Mouse (Mus musculus) right cerebral cortex, adult 2 months (tissue): ENCODE measurements at regions not wholly inside any gene's neighbourhood (a gene's known extent, or its start where the extent isn't known, plus 50 kb on each side); places are given as distances from the start of the nearest gene placed in this dataset.

Source experiments
- DNase-seq, 2 experiments: peaks; one replicate each; pipeline ENCODE4 v3.0.0; 2021 to 2022; ENCODE audit warnings: low spot score in 2 of 2

DNA sequence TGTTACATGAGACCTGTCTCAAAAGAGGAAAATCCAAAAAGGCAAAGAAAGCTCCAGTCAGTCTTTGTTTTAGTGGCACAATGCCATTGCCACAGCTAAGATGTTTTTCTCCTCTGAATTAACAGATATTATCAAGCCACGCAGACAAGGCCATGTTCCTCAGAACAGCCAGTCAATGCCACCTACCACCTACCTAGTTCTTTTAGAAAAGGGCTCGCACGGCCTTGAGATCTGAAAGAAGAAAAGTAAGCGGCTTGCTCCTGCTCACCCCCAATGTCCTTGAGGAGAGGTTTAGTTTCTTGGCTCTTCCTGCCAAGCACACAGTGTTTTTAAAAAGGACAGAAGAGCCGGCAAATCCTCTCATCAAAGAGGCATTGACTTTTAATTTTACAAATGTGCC is 88.7 kb upstream of the Noct start:
- DNase-seq: no peak

DNA sequence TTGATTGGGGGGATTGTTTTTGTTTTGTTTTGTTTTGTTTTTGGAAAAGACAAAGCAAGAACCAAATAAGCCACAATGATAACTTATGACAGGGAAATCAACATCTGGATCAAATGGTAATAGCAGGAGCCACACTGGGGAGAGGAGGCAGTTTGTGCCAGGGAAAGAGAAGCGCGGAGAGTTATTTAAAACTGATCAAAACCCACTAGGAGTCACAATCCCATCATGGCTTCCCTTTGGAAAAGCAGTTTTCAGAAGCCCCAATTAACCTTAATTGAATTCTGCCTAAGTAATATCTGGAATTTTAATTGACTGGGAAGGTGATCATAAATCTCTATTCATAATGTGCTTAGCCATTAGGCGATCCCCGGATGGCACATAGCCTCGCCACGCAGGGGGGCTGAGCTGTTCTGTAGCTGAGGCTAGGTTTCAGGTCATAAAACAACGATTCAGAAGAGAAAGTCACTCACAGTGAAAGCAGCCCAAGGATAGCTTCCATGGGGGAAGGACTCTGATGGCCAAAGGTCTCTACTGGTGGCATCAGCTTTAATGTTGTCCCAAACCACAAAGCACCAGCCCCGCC is 86.4 kb upstream of the Noct start:
- DNase-seq: no peak

DNA sequence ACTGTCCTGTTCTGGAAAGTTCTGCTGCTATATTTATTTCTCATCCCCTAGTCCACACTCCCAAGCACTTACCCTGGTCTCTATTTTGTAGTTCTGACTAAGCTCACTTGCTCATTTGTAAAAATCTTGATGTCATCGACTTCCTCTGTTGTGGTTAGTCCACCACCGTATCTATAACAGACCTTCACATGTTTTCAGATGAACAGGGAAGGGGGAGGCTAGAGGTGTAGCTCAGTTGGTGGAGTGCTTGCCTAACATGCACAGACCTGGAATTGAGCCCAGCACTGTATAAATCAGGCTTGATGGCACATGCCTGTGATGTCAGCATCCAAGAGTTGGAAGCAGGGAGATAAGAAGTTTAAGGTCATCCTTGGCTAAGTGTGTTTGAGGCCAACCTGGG is 78.3 kb upstream of the Noct start:
- no peak for DNase-seq

DNA sequence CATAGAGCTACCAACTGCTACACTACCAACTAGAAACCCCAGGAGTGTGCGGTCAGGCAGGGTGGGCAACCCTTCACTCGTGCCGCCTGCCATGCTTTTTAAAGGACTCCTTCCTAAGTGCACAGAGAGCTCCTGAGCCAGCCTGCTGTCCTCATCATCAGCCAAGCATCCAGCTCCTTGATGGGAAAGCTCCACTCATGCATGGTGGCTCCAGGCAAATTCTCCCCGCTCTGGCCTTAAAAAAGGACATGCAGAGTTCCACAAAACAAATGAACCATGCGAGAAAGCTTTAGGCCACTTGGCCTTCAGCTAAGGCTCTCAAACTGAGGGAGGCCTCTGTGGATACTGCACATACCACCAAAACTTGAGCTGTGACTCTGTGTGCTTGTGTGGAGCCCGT is 74.2 kb upstream of the Noct start:
- no peak for DNase-seq

DNA sequence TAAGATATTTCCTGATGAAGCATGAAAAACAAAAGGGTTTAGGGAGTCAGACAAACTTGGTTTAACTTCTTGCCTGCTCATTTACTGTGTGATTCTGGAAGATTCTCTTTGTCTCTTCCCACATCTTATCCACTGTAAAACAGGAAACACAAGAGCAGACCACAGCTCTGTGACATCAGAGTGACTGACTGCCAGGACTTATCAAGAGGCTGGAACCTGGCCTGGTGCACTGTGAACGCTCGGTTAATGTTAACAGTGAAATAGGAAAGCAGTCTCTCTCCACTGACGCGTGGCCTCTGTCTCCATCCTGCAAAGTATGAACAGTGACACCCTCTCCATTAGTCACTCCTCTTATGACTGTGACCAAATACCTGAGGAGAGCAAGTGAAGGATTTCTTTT is 73.1 kb upstream of the Noct start:
- DNase-seq: no peak

DNA sequence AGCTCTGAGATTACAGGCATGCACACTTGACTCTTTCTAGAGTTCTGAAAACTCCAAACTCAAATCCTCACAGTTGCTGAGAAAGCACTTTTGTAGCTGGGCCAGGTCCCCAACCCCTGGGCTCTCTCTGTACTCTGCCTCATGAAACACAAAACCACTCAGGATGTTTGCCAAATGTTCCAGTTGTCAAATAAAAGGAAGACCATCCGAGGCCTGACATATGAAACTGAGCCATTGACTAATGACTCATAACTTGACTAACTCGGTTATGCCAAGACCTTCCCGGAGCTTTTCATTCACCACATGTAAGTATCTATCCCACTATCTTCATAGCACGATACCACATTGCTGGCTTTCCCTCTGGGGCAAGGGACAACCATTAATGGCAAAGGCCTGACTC is 68.6 kb upstream of the Noct start:
- DNase-seq: no peak

DNA sequence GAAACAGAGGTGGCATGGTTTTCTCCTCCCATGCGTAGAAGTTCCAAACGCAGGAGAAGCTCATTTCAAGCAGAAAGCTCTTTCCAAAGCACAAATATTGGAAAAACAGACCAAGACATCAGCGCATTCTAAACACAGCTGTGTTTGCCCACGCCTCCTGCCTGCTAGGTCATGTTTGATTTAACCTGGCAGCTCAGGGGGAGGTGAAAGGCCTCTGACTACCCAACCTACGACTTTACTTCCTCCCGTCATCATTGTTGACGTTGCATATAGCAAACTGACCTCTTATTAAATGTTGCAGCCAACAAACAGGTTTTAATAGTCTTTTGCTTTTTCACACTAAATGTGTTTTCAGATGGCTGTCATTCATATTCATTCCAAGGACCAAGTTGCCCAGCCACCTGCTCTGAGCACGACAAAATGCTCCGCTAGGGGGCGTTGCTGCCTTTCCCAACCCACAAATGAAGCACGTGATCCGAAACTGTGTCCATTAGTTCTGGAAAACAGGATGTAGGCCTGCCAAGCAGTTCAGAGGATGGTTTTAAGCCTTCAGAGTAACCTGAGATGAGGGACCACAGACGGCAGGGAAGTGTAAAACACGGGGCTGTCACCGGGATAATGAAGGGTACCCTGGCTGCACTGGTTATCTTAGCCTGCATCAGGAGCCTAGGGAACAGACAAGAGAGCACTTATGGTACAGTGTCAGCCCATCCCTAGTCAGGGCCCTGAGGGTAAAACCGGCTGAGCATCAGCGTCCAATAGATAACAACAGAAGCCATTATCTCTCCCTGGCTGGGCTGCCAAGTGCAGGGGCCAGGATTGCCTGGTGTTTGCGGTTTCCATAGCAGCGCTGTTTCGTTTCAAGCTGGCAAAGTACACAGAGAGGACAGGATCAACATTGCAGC is 67.6 kb upstream of the Noct start:
- DNase-seq: peak; percentile 21 to 49

DNA sequence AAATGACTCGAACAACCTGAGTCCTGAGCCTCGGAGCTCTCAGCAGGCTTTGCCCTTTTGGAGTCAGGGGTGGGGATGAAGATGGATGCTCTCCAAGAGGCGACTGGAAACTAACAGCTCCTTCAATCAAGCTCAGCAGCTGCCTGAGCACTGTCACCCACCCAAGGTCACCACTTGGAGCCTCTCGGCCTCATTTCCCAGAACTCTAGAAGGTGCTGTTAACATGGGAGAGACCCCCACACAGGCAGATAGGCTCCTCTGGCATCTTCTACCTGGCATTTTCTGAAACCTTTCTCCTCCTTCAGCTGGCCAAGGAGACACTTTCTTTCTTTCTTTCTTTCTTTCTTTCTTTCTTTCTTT is 67.0 kb upstream of the Noct start:
- DNase-seq: no peak

DNA sequence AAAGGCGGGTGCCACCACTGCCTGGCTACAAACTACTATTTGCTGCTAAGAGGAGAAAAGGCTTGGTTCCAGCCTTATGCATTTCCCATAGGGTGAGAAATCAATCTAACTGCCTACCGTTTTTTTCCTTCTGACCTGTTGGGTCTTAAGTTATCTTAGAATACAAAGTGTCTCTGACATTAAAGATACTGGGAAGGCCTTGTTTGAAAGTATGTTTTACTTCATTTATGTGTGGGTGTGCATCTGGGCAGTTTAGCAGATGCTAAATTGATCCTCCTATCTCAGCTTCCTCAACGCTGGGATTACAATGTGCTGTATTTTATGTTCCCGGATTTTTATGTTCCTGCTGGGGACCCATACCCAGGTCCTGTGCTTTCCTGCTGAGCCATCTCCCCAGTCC is 65.8 kb upstream of the Noct start:
- no peak for DNase-seq

DNA sequence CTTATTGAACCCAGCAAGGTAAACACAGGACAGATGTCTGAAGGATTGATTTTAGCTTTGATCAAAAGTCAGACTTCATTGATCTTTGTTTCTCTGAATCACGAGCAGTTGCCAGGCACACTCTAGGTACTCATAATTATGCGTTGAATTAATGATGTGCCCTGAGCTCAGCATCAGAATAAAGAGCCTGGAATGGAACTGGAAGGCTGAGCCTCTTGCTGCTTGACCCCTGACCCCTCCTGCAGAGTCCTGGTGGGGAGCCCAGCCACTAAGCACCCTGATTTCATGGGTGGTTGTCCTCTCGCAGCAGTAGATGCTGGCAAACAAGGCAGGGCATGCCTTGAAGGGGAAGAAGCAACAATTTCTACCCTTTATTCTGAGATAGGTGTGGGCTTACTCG is 64.9 kb upstream of the Noct start:
- no peak for DNase-seq

DNA sequence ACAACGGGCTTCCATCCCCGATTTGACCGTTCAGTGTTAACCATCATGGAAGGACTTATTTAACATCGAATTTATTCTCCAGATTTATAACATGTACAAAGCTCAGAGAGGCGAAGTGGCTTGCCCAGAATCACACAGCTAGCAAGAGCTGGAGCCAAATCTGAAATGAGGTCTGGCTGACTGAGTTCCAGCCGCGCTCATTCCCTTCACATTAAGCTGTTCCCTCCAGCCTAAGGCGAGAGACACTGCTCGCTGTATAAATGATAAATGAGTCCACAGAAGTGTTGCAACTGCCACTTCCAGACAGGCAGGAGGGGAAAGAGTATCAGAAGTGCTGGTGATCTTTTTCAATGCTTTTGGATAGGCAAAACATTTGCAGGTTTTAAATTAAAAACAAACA is 64.4 kb upstream of the Noct start:
- DNase-seq: no peak

DNA sequence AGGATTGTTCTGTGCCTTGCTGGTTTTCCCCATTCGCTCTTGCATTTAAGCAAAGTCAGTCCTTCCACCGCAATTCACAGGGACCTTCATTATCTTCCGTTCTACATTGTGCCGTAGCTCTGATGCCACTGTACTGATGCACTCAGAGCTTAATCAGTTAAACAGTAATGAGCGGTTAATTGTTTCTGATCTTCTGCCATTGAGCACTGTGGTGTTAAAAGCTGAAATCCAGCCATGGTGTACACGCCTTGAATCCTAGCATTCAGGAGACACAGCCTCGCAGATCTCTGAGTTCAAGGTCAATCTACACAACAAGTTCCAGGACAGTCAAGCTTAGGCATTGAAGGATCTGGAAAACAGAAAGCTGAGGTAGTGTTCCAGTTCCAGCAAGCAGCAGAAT is 63.6 kb upstream of the Noct start:
- no peak for DNase-seq

DNA sequence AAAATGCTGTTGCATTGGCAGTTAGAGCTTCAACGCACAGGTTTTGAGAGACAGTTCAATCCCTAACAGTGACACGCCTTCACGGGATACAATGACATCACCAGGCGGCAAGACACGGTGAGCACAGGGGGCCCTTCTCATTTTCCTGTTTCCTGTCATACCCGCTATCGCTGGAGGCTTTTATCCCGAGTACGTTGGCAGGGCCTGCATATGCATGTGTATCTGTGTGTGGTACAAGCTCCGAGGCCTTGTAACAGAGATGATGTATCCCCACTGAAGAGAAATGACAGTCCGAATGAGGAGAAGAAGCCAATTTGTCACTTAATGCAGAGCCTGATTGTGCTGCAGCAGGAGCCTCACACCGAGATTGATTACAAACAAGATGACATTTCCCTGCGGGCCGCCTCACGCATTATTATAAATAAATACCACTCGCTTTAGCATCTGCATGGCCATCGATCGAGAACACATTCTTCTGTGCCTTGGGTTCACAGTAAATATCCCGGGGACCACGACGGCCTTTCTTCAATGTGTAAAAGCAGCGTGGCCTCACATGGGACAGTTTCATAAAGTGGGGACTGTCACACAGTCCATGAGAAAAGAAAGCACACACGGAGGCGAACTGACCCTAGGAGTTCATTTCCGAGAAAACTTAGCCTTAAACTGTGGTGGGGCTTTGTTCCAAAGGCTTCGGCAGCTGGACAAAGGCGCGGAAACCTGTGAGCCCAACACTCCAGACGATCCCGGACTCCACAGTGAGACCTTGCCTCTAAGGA is 54.9 kb upstream of the Noct start:
- DNase-seq: no peak

DNA sequence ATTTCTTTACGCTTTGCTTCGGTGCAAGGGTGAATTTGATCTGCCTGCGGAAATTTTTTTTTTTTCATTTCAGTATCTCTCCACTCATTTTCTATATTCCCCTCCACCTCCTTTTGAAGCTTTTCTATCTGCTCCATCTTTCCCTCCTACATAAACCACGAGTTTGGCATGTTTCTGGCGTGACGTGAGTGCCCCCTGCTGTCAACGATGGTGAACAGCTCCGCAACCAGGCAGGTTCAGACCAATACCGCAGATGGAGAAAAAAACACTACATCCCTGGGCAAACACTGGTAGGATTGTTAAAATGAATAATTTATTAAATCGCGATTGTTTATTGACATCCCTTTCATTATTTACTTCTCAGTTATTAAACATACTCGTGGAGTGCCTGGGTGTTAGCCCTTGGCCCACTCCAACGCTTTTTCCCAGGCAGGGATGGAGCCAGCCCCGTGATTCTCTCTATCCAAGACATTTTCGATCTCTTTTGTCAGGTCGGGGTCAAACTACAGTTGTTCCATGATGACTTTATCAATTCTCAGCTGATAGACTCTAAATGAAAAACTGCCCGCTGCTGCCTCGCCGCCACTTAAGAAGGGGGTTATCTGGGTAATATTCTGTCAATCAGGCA is 53.9 kb upstream of the Noct start:
- DNase-seq: peak; percentile 87 to 95
